ENCODE assay signal across 21 mouse cellular contexts in the genomic region with DNA sequence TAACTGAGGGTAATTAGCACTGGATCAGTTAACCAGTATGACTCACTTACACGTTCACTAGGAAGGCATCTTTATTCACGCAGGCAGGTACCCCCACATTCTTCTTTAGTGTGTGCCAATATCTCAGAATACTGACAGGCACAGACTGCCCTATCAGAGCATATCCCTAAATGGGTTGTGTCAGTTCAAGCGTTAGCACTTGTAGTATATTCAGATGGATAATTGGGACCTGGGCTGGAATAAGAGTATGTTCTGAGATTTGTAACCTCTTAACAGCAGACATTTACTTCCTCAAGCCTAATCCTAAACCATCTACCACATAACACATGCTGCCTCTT. TPM values are rescaled to one million over a fixed set of nuclear protein-coding genes. Genes with fewer than 3 reads are reported as not detected.
A peak's percentile ranks its signal among the peaks of the same experiment; 100 is the strongest.
DNase-seq lines count a peak whose midpoint lies in the region; ATAC-seq and TF ChIP-seq lines count a peak whose summit lies in the region.
"Had no signal": no experiment of that assay in that cellular context is flagged by ENCODE, and none has a peak within 500 bp of the region (broad histone marks: within the 10 kb centered on the region; RNA-seq: fewer than 3 reads in every experiment).

No protein-coding gene starts in this region.

- H3K4me1 ChIP-seq in kidney, embryonic 15.5 days, result peaks cover 9% of the 10 kb centered on the region
- H3K4me1 ChIP-seq in liver, embryonic 15.5 days (replicated peaks), result 0 out of 2 replicates have a peak, but pooled peaks cover 3% of the 10 kb centered on the region
- no peaks in the 10 kb centered on the region for H3K4me1 ChIP-seq in liver, embryonic 16.5 days (ENCODE audit: control insufficient read depth, low read depth, low read length)
- H3K4me1 ChIP-seq: heart, embryonic 12.5 days; hindbrain, embryonic 15.5 days had no signal

- intact Hi-C loops in gastrocnemius, adult 2 months (cut with DNase I), result no loop called here

- peak overlapping the region; percentile 82 for H3K27ac ChIP-seq in gastrocnemius, adult 2 months
- peak overlapping the region; percentile 22; the same call in 1 of the 2 replicates for H3K27ac ChIP-seq in kidney, embryonic 15.5 days
- H3K27ac ChIP-seq in liver, embryonic 15.5 days (replicated peaks), result no peak overlapping the region
- peak overlapping the region; percentile 31; the same call in 1 of the 2 replicates for H3K27ac ChIP-seq in liver, embryonic 16.5 days (ENCODE audit: low read length)
- H3K27ac ChIP-seq: forebrain, embryonic 10.5 days; hindbrain, embryonic 15.5 days had no signal

- no peak for DNase-seq in gastrocnemius, adult 2 months
- no peak for DNase-seq in gastrocnemius, postnatal 10 days
- no peak for DNase-seq in kidney, adult 8-10 months
- DNase-seq in liver, result no peak
- no peak for DNase-seq in frontal cortex, postnatal 14 days (ENCODE audit: low spot score in 2 of 2)
- DNase-seq: adrenal gland, postnatal 10 days; cerebellum, adult 11-12 months; cerebellum, adult 9-10 months; cerebellum, postnatal 36 days; gastrocnemius, postnatal 14 days had no signal

- TF ChIP-seq CTCF in gastrocnemius, adult 2 months (IDR thresholded peaks at IDR 0.05), result no peak

- no peak for ATAC-seq in kidney, embryonic 15.5 days (replicated peaks; ENCODE audit: low FRiP score)
- no peak for ATAC-seq in liver, embryonic 15.5 days (ENCODE audit: insufficient read depth)
- no peak for ATAC-seq in liver, embryonic 16.5 days (ENCODE audit: low read depth)
- ATAC-seq: forebrain, embryonic 14.5 days had no signal

- no peaks in the 10 kb centered on the region for H3K36me3 ChIP-seq in kidney, embryonic 15.5 days
- H3K36me3 ChIP-seq in liver, embryonic 15.5 days (replicated peaks), result no peaks in the 10 kb centered on the region
- H3K36me3 ChIP-seq in liver, embryonic 16.5 days (ENCODE audit: control insufficient read depth, insufficient read depth), result no peaks in the 10 kb centered on the region
- H3K36me3 ChIP-seq: embryonic facial prominence, embryonic 15.5 days; forebrain, embryonic 10.5 days; heart, embryonic 12.5 days; hindbrain, embryonic 15.5 days had no signal

- no peaks in the 10 kb centered on the region for H3K9me3 ChIP-seq in kidney, embryonic 15.5 days (replicated peaks)
- no peaks in the 10 kb centered on the region for H3K9me3 ChIP-seq in liver, embryonic 15.5 days (replicated peaks)
- H3K9me3 ChIP-seq in liver, embryonic 16.5 days (replicated peaks; ENCODE audit: control insufficient read depth, low read length), result no peaks in the 10 kb centered on the region
- H3K9me3 ChIP-seq: embryonic facial prominence, embryonic 15.5 days; forebrain, embryonic 10.5 days; heart, embryonic 12.5 days; hindbrain, embryonic 15.5 days had no signal

- no peak overlapping the region for H3K4me2 ChIP-seq in kidney, embryonic 15.5 days
- H3K4me2 ChIP-seq in liver, embryonic 15.5 days, result peak overlapping the region; percentile 6
- peak overlapping the region; percentile 36 for H3K4me2 ChIP-seq in liver, embryonic 16.5 days (ENCODE audit: low read depth, low read length)
- H3K4me2 ChIP-seq: embryonic facial prominence, embryonic 15.5 days; heart, embryonic 12.5 days; hindbrain, embryonic 15.5 days had no signal

- H3K27me3 ChIP-seq in kidney, embryonic 15.5 days, result no peaks in the 10 kb centered on the region
- no peaks in the 10 kb centered on the region for H3K27me3 ChIP-seq in liver, embryonic 15.5 days
- H3K27me3 ChIP-seq in liver, embryonic 16.5 days (ENCODE audit: control insufficient read depth, insufficient read depth, low read depth, low read length), result no peaks in the 10 kb centered on the region
- H3K27me3 ChIP-seq: embryonic facial prominence, embryonic 15.5 days; heart, embryonic 12.5 days; hindbrain, embryonic 15.5 days had no signal

- H3K4me3 ChIP-seq in gastrocnemius, adult 2 months, result peak overlapping the region; percentile 65
- H3K4me3 ChIP-seq in kidney, embryonic 15.5 days (replicated peaks), result no peak overlapping the region
- H3K4me3 ChIP-seq in liver, embryonic 15.5 days (replicated peaks), result peak overlapping the region; percentile 25
- peak overlapping the region; percentile 25; the same call in 1 of the 2 replicates for H3K4me3 ChIP-seq in liver, embryonic 16.5 days (ENCODE audit: low read depth, low read length)
- H3K4me3 ChIP-seq: embryonic facial prominence, embryonic 15.5 days; erythroblast, embryonic 14.5 days; forebrain, embryonic 10.5 days; heart, embryonic 12.5 days; hindbrain, embryonic 15.5 days had no signal

- 61% methylated on average over 3 of the region's 3 CpGs for WGBS in kidney, embryonic 15.5 days
- WGBS in liver, embryonic 15.5 days (ENCODE audit: insufficient replicate concordance), result 39% methylated on average over 3 of the region's 3 CpGs
- WGBS in liver, embryonic 16.5 days (ENCODE audit: insufficient replicate concordance), result 31% methylated on average over 3 of the region's 3 CpGs

- H3K9ac ChIP-seq in kidney, embryonic 15.5 days, result no peak overlapping the region
- no peak overlapping the region for H3K9ac ChIP-seq in liver, embryonic 15.5 days
- no peak overlapping the region; the same call in 1 of the 2 replicates for H3K9ac ChIP-seq in liver, embryonic 16.5 days (ENCODE audit: low read depth, low read length)
- H3K9ac ChIP-seq: embryonic facial prominence, embryonic 15.5 days; heart, embryonic 12.5 days; hindbrain, embryonic 15.5 days had no signal

RNA-seq across cellular contexts. Expression of a gene that starts 0.9 kb away (rescaled TPM):
- 10 to 100 TPM; 13.4 to 14.1 TPM for total RNA-seq in gastrocnemius, adult 2 months (2021)
- total RNA-seq in gastrocnemius, postnatal 10 days (2021), result 10 to 100 TPM; 24.5 to 26.8 TPM
- 41.5 and 42.2 TPM in 2 replicates for polyA plus RNA-seq in kidney, embryonic 15.5 days (2015; fragmentation: Nextera tagmentation; extraction: Ambion mirVana)
- polyA plus RNA-seq in liver, embryonic 15.5 days (2015; fragmentation: Nextera tagmentation; extraction: Ambion mirVana), result 29.4 and 34.5 TPM in 2 replicates
- 32.4 and 39.5 TPM in 2 replicates for polyA plus RNA-seq in liver, embryonic 16.5 days (2015; fragmentation: Nextera tagmentation; extraction: Ambion mirVana)
- polyA plus RNA-seq: erythroblast, embryonic 14.5 days had no signal

RNA-seq across cellular contexts. Expression of a gene that starts 33.1 kb away (rescaled TPM):
- 10 to 100 TPM; 16.3 to 17.7 TPM for total RNA-seq in gastrocnemius, adult 2 months (2021)
- total RNA-seq in gastrocnemius, postnatal 10 days (2021), result 1 to 10 TPM; 2.4 to 5.1 TPM
- polyA plus RNA-seq in kidney, embryonic 15.5 days (2015; fragmentation: Nextera tagmentation; extraction: Ambion mirVana), result 4.9 and 8.0 TPM in 2 replicates
- polyA plus RNA-seq in liver, embryonic 15.5 days (2015; fragmentation: Nextera tagmentation; extraction: Ambion mirVana), result 0.13 and 0.14 TPM in 2 replicates
- polyA plus RNA-seq in liver, embryonic 16.5 days (2015; fragmentation: Nextera tagmentation; extraction: Ambion mirVana), result 0.21 and 0.32 TPM in 2 replicates
- total RNA-seq: MEL had no signal
- polyA plus RNA-seq: C2C12; erythroblast, embryonic 14.5 days; forebrain, embryonic 10.5 days had no signal

RNA-seq across cellular contexts. Expression of a gene that starts 51.7 kb away (rescaled TPM):
- not detected for total RNA-seq in gastrocnemius, adult 2 months (2021)
- under 1 TPM in 1 of 2 experiments, not detected in 1; 0.14 TPM for total RNA-seq in gastrocnemius, postnatal 10 days (2021)
- polyA plus RNA-seq in kidney, embryonic 15.5 days (2015; fragmentation: Nextera tagmentation; extraction: Ambion mirVana), result 0.91 and 1.5 TPM in 2 replicates
- 3.3 and 4.1 TPM in 2 replicates for polyA plus RNA-seq in liver, embryonic 15.5 days (2015; fragmentation: Nextera tagmentation; extraction: Ambion mirVana)
- 4.0 and 4.6 TPM in 2 replicates for polyA plus RNA-seq in liver, embryonic 16.5 days (2015; fragmentation: Nextera tagmentation; extraction: Ambion mirVana)
- total RNA-seq: MEL had no signal
- polyA plus RNA-seq: erythroblast, embryonic 14.5 days; heart, embryonic 12.5 days had no signal
